Mouse (Mus musculus): Measurements from ENCODE around the gene Ripor2.

The Ripor2 gene

DNA sequence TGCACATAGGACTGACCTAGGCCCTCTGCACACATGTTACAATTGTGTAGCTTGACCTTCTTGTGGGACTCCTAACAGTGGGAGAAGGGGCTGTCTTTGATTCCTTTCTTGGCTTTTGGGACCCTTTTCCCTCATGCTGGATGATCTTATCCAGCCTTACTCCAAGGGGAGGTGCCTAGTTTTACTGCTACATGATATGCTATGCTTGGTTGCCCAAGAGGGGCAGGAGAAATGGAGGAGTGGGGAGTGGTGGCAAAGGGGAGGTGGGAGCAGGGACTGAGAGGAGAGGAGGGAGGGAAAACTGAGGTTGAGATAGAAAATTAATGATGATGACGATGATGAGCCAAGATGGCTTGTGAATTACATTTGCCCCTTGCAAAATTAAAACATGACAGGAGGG, 37.7 kb downstream of the Ripor2 start:
- no peak for DNase-seq

GRCm38 (mm10) chr13:24620439-24620838, 38.5 kb downstream of the Ripor2 start:
- DNase-seq: peak; percentile 66 to 72

DNA sequence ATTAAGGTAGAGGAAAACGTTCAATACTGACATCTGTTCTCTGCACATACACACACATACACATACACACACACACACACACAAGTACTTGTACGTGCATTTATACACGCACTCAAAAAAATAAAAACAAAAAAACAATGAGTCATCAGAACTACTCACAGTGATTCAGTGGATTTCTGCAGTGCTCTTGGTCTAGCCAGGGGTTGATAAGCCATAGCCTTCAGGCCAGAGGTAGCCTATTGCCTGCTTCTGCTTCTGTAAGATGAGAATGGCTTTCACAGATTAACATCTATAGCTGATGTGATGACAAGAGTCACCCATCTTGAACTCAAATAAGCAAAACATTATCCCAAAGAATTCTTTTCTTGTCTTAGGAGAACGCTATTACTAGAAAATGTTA, 41.6 kb downstream of the Ripor2 start:
- no peak for DNase-seq

DNA sequence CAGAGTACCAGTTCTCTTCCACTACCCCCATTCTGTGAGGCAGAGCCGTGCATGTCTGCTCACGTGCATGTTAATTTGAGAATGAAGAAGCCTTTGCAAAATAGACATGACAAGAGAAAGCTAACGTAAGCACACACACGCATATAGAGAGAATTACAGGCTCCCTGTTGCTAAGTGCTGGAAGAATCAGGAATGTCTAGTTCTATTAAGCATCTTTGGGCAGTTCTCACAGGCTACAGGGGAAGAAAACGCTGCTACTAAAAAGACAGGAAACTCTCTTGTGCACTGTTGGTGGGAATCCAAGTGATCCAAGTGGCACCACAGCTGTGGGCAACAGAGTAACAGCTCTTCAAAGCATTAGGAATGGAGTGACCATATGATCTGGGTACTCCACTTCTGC, 43.1 kb downstream of the Ripor2 start:
- DNase-seq: no peak

GRCm38 (mm10) chr13:24626698-24627436, 44.9 kb downstream of the Ripor2 start:
- no peak for DNase-seq

DNA sequence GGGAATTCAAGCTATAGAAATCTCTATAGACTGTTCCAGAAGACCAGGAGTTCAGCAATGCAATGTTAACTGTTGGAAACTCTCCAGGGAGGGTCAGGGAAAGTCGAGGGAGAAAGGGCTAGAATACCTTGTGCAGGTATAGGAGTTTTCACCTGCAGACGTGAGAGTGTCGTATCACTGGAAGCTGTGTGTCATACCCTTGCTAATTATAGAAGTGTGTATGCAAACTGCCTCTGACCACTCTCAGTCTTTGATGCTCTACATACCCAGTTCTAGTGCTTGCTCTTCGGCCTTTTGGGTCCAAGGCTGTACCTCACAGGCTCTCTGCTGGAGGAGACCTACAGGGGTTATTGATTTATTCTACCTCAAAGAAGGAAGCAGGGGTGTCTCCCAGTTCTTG, 46.2 kb downstream of the Ripor2 start:
- no peak for DNase-seq

DNA sequence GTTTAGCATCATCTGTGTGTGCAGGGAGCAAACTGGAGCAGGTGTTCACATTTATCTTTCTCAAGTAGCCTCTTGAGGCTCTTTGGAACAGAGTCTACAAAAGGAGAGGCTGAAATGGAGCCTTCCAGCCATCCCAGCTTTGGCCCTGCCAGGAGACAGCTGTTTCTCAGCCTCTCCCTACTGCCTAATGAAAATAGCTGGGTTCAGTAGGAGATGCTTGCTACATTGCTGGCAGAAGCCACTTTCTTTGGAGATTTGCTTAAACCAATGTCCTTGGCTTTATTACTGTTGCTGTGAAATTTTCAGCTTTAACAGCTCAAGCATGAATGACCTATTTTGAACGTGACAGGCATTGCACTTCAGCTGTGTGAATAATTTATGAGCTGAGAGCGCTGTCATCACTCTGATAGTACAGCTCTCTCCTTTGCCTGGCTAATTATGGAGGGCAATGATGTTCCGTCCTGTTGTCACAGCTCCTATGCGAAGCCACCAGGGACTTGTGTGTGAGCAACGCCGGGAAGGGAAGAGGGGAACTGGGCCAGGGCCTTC, 47.2 kb downstream of the Ripor2 start:
- no peak for DNase-seq

- no peak for DNase-seq
These were observed 48.4 kb downstream of the Ripor2 start for GRCm38 (mm10) chr13:24630364-24630763.

DNA sequence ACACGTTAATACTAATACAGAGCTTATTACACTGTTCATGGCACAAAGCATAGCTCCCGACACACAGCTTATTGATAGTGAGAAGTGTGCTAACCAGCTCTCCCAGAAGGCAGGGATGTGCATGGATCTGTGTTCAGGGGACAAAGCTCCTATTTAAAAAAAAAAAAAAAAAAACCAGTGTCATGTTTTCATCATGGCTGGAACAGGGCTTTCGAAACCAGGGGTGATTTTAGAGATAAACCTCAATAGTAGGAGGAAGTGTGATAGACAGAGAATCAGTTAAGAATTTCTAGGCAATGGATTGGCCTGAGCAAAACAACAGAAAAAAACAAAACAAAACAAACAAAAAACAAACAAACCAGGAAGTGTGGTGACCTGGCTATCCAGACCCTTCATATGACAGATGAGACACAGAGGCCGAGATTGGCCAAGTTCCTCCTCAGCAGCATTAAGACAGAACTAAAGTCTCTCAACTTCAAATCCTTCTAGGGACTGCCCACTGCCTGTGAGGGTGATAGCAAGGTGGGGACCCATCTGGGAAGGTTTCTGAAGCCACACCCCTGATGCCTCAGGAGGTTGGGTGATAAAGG, 51.1 kb downstream of the Ripor2 start:
- no peak for DNase-seq

- DNase-seq: no peak
These were observed 52.5 kb downstream of the Ripor2 start for GRCm38 (mm10) chr13:24634346-24635120.

GRCm38 (mm10) chr13:24638371-24639214, 56.6 kb downstream of the Ripor2 start:
- DNase-seq: peak; percentile 63 to 69

DNA sequence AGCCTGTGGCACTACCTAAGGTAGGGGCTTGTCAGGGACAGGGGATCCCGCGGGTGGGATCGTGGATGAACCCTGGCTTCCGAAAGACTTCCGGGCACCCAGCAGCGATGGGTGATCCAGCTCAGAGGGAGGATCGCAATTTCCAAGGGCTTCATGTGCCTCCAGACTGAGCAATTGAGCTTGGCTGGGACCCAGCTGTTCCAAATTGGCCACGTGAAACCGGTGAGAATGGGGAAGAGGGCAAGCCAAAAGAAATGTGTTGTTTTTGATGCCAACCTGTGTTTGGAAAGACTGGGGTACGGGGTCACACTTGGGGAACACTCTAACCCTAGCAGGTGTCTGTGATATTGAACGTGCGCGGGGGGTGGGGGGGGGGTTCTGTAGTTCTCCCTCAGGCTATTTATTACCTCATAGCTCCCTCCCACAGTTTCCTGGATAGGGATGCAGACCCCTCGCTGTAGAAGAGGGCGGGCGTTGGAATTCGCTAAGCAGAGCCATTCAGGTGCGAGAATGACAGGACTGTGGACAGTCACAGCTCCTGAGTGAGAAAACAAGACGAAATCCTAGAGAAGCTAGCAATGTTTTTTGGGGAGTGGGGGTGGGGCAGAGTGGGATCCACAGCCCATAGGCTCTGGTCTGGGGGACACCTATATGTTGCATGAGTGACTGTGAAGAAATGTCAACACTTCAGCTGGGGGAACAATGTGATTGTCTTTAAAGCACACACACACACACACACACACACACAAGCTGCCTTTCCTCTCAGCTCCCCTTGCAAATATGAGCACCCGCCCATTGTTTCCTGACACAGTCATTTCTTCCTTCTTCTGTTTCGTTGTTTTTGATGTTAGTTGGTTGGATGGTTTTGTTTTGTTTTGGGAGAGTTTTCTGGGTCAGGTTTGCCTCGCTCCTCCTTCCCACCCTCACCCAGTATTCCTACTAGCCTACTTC, 57.5 kb downstream of the Ripor2 start:
- DNase-seq: peak; percentile 34 to 54

GRCm38 (mm10) chr13:24640166-24640560, 58.2 kb downstream of the Ripor2 start:
- peak in 1 of 2 experiments; percentile 38 for DNase-seq

DNA sequence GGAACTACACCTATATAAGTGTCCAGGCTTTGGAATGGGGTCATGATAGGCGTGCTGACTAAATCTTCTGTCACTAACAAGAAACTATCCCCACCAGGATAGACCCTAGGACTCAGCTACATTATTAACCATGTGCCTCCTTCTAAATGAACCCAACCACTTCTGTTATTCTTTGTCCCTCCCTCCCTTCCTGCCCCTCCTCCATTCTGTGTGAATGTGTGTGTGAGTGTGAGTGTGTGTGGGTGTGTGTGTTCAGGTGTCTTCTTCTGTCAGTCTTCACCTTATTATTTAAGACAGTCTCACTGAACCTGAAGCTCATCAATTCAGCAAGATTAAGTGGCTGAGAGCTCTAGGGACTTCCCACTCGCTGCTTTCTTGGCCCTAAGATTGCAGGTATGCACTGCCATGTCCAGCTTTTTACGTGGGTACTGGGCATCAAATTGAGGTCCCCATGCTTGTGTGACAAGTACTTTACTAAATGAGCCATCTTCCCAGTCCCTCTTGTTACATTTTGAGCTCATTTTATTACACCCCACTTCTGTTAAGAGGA, 58.9 kb downstream of the Ripor2 start:
- no peak for DNase-seq

GRCm38 (mm10) chr13:24641491-24642430, 59.8 kb downstream of the Ripor2 start:
- no peak for DNase-seq

- no peak for DNase-seq
These were observed 63.2 kb downstream of the Ripor2 start for GRCm38 (mm10) chr13:24645146-24645545.

GRCm38 (mm10) chr13:24646324-24646723, 64.3 kb downstream of the Ripor2 start:
- no peak for DNase-seq

GRCm38 (mm10) chr13:24647444-24647843, 65.5 kb downstream of the Ripor2 start:
- no peak for DNase-seq

- no peak for DNase-seq
These were observed 66.0 kb downstream of the Ripor2 start for GRCm38 (mm10) chr13:24648027-24648426.

GRCm38 (mm10) chr13:24648668-24649067, 66.7 kb downstream of the Ripor2 start:
- DNase-seq: no peak

Data from kidney, postnatal 4 days (tissue).